Mouse (Mus musculus): ENCODE measurements around the gene Zmym2. TPM values are rescaled to one million over a fixed set of nuclear protein-coding genes. Genes with fewer than 3 reads are reported as not detected.
A peak's percentile ranks its signal among the peaks of the same experiment; 100 is the strongest.

Zmym2 gene
- polyA plus RNA-seq, 2 experiments: 6.6 to 6.7 TPM

DNA sequence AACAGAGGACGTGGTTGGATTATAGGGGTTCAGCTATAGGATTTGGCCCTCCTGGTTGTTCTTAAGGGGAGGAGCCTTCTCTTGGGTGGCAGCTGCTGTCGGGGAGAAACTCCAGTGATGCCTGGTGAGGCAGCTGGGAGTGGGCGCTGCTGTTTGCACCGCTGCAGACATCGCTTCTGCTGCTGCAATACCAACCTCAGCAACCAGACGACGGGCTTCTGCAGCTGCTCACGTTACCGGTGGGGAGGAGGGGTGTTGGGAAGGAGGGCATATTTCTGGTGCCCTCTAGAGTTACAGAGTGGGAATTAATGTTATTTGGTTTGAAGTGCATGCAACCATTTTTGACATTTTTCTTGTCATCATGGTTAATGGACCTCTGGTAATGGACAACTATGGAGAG lies 1.4 kb downstream of the Zmym2 start:
- Histone ChIP-seq H3K36me3 (replicated peaks; ENCODE audit: control insufficient read depth, insufficient read depth, low read depth) (peaks cover 2% of the 10 kb centered on the region; the same call in 1 of the 2 replicates), H3K9me3 (ENCODE audit: control insufficient read depth, low read length) (no peaks in the 10 kb centered on the region), H3K9ac (replicated peaks) (peak overlapping the region; percentile 91), H3K4me1 (replicated peaks; ENCODE audit: control insufficient read depth in 2 of 2, insufficient read depth in 2 of 2, low read length in 1 of 2) (peaks cover 8 to 12% of the 10 kb centered on the region in 2 experiments), H3K27ac (no peak overlapping the region; the same call in 1 of the 2 replicates), H3K4me2 (ENCODE audit: low read depth) (peak overlapping the region; percentile 94), H3K27me3 (ENCODE audit: control insufficient read depth, insufficient read depth, low read length) (no peaks in the 10 kb centered on the region), H3K4me3 (ENCODE audit: insufficient read depth in 1 of 2, low read depth in 2 of 2, low read length in 2 of 2) (peak overlapping the region; percentile 86 to 90)
- ATAC-seq (ENCODE audit: insufficient read depth) (no peak), DNase-seq (ENCODE audit: low read depth in 3 of 3, low spot score in 3 of 3) (peak; percentile 66 to 72 (median 68))
- TF ChIP-seq CTCF (IDR thresholded peaks at IDR 0.05; ENCODE audit: low read depth) (peak; percentile 95), EP300 (IDR thresholded peaks at IDR 0.05; ENCODE audit: low read depth) (no peak)
- WGBS (ENCODE audit: insufficient replicate concordance): under 1% methylated on average over 9 of the region's 9 CpGs

DNA sequence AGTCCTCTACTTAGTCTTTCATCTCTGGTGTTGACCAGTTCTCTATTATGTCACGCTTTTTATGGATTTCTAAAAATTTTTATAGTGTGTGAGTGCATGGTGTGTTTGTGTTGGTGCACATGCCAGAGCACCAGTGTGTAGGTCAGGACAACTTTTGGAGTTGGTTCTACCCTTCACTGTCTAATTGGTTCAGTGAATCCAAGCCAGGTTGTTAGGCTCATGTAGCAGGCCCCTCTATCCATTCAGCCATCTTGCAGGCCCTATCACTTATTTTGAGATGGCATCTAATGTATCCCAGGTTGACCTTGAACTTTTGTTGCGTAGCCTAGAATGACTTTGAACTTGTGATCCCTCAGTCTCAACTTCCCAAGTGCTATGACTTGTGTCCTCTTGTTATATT lies 2.0 kb downstream of the Zmym2 start:
- H3K9ac ChIP-seq (replicated peaks): no peak overlapping the region; the same call in 1 of the 2 replicates
- H3K9me3 ChIP-seq (ENCODE audit: control insufficient read depth, low read length): no peaks in the 10 kb centered on the region
- no peak for TF ChIP-seq CTCF (IDR thresholded peaks at IDR 0.05; ENCODE audit: low read depth)
- H3K4me3 ChIP-seq (ENCODE audit: insufficient read depth in 1 of 2, low read depth in 2 of 2, low read length in 2 of 2): peak overlapping the region in 1 of 2 experiments; percentile 90; a peak in 2 of 4 replicates
- peaks cover 8 to 12% of the 10 kb centered on the region in 2 experiments for H3K4me1 ChIP-seq (replicated peaks; ENCODE audit: control insufficient read depth in 2 of 2, insufficient read depth in 2 of 2, low read length in 1 of 2)
- peak overlapping the region; percentile 94 for H3K4me2 ChIP-seq (ENCODE audit: low read depth)
- no peak overlapping the region for H3K27ac ChIP-seq
- no peak for ATAC-seq (ENCODE audit: insufficient read depth)
- H3K27me3 ChIP-seq (ENCODE audit: control insufficient read depth, insufficient read depth, low read length): no peaks in the 10 kb centered on the region
- no peak for DNase-seq (ENCODE audit: low read depth in 3 of 3, low spot score in 3 of 3)
- H3K36me3 ChIP-seq (replicated peaks; ENCODE audit: control insufficient read depth, insufficient read depth, low read depth): peaks cover 2% of the 10 kb centered on the region; the same call in 1 of the 2 replicates
- WGBS (ENCODE audit: insufficient replicate concordance): 54% methylated on average over 2 of the region's 2 CpGs

DNA sequence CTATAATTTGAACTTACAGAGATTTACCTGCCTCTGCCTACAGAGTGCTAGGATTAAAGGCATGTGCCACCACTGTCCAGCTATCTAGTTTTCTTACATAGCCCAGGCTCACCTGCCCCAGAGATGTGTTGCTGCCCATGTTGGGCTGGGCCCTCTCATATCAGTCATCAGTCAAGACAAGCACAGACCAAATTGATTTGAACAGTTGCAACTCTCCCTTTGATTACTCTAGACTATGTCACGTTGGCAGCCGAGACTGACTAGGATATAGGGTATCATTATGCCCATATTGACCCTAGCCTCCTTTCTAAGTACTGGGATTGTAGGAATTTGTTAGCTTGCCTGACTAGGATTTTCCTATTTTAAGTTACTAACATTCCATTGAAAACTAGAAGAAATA lies 8.0 kb downstream of the Zmym2 start:
- Histone ChIP-seq H3K4me1 (replicated peaks; ENCODE audit: control insufficient read depth in 2 of 2, insufficient read depth in 2 of 2, low read length in 1 of 2) (peaks cover 0 to 4% of the 10 kb centered on the region in 2 experiments; a peak in 1 of 4 replicates), H3K27me3 (ENCODE audit: control insufficient read depth, insufficient read depth, low read length) (no peaks in the 10 kb centered on the region)
- 52% methylated on average over 2 of the region's 2 CpGs for WGBS (ENCODE audit: insufficient replicate concordance)

DNA sequence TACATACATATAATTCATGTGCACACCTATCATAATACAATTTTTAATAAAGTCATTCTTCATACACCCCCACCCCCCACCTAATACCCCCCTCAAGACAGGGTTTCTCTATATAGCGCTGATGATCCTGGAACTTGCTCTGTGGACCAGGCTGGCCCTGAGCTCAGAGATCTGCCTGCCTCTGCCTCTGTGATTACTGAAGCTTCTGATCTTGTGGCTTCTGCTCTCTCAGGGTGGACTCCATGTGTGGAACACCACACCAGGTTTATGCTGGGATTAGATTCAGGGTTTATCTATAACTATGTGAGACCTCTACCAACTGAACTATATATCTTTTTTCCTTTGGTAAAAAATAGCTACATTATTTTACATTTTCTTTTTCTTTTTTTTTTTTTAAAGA lies 10.1 kb downstream of the Zmym2 start:
- TF ChIP-seq EP300 (IDR thresholded peaks at IDR 0.05; ENCODE audit: low read depth) (no peak), CTCF (IDR thresholded peaks at IDR 0.05; ENCODE audit: low read depth) (no peak)
- H3K4me1 ChIP-seq (replicated peaks; ENCODE audit: control insufficient read depth in 2 of 2, insufficient read depth in 2 of 2, low read length in 1 of 2): peaks cover 0 to 2% of the 10 kb centered on the region in 2 experiments; a peak in 1 of 4 replicates
- H3K27me3 ChIP-seq (ENCODE audit: control insufficient read depth, insufficient read depth, low read length): no peaks in the 10 kb centered on the region

More for the DNA sequence above, 8.0 kb downstream of the Zmym2 start:
- no peak for ATAC-seq (ENCODE audit: insufficient read depth)
- Histone ChIP-seq H3K27ac (no peak overlapping the region), H3K36me3 (replicated peaks; ENCODE audit: control insufficient read depth, insufficient read depth, low read depth) (peaks cover 2% of the 10 kb centered on the region; the same call in 1 of the 2 replicates), H3K4me3 (ENCODE audit: insufficient read depth in 1 of 2, low read depth in 2 of 2, low read length in 2 of 2) (no peak overlapping the region), H3K9me3 (ENCODE audit: control insufficient read depth, low read length) (no peaks in the 10 kb centered on the region), H3K4me2 (ENCODE audit: low read depth) (no peak overlapping the region), H3K9ac (replicated peaks) (no peak overlapping the region)
- no peak for DNase-seq (ENCODE audit: low read depth in 3 of 3, low spot score in 3 of 3)
- TF ChIP-seq EP300 (IDR thresholded peaks at IDR 0.05; ENCODE audit: low read depth) (no peak), CTCF (IDR thresholded peaks at IDR 0.05; ENCODE audit: low read depth) (no peak)

DNA sequence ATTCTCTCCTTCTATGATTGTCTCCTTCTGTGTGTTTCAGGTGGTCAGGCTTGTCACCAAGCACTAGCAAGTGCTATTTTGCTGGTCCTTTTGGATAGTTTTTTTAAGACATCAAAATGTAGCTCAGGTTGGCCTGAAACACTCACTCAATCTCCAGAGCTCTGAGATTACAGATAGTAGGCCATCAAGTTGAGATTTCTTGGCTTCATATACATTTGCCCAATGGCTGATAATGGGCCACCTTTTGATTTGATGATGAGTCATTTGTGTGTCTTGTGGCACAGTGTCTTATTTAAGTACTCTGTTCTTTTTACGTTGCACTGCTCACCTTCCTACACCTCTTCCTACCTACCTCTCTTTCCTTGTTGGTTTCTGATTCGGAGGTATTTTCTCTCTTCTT lies 11.0 kb downstream of the Zmym2 start:
- ATAC-seq (ENCODE audit: insufficient read depth) (no peak), DNase-seq (ENCODE audit: low read depth in 3 of 3, low spot score in 3 of 3) (no peak)
- H3K9ac ChIP-seq (replicated peaks): no peak overlapping the region
- peaks cover 0 to 2% of the 10 kb centered on the region in 2 experiments; a peak in 1 of 4 replicates for H3K4me1 ChIP-seq (replicated peaks; ENCODE audit: control insufficient read depth in 2 of 2, insufficient read depth in 2 of 2, low read length in 1 of 2)
- no peaks in the 10 kb centered on the region for H3K27me3 ChIP-seq (ENCODE audit: control insufficient read depth, insufficient read depth, low read length)
- no peaks in the 10 kb centered on the region for H3K36me3 ChIP-seq (replicated peaks; ENCODE audit: control insufficient read depth, insufficient read depth, low read depth)
- H3K4me2 ChIP-seq (ENCODE audit: low read depth): no peak overlapping the region
- WGBS (ENCODE audit: insufficient replicate concordance): 72% methylated on average over 2 of the region's 2 CpGs
- H3K27ac ChIP-seq: no peak overlapping the region
- TF ChIP-seq CTCF (IDR thresholded peaks at IDR 0.05; ENCODE audit: low read depth) (no peak), EP300 (IDR thresholded peaks at IDR 0.05; ENCODE audit: low read depth) (no peak)
- H3K9me3 ChIP-seq (ENCODE audit: control insufficient read depth, low read length): no peaks in the 10 kb centered on the region
- H3K4me3 ChIP-seq (ENCODE audit: insufficient read depth in 1 of 2, low read depth in 2 of 2, low read length in 2 of 2): no peak overlapping the region

More for the DNA sequence above, 10.1 kb downstream of the Zmym2 start:
- Histone ChIP-seq H3K9me3 (ENCODE audit: control insufficient read depth, low read length) (no peaks in the 10 kb centered on the region), H3K27ac (no peak overlapping the region), H3K4me2 (ENCODE audit: low read depth) (no peak overlapping the region), H3K9ac (replicated peaks) (no peak overlapping the region), H3K4me3 (ENCODE audit: insufficient read depth in 1 of 2, low read depth in 2 of 2, low read length in 2 of 2) (no peak overlapping the region), H3K36me3 (replicated peaks; ENCODE audit: control insufficient read depth, insufficient read depth, low read depth) (no peaks in the 10 kb centered on the region)
- DNase-seq (ENCODE audit: low read depth in 3 of 3, low spot score in 3 of 3): no peak
- ATAC-seq (ENCODE audit: insufficient read depth): no peak
- 90% methylated on average over 1 of the region's 1 CpGs for WGBS (ENCODE audit: insufficient replicate concordance)
